Mouse (Mus musculus) MEL (cell line): ENCODE measurements around the gene Ttll11.

Experiments used
- BHLHE40 ChIP-seq: IDR thresholded peaks from 2 replicates; pipeline ENCODE4 v1.6.1; 2012; ENCODE audit warnings: low read depth, mild to moderate bottlenecking, inconsistent platforms, low read length, improper control_type of control experiment, borderline replicate concordance
- CTCF ChIP-seq, 3 experiments: IDR thresholded peaks in 2 of 3; conservative IDR thresholded peaks in 1 of 3; 2 replicates each; pipeline ENCODE4 v1.5.1; 2011 to 2012; ENCODE audit warnings: low read length in 3 of 3, low read depth in 2 of 3, mild to moderate bottlenecking in 2 of 3, improper control_type of control experiment in 1 of 3, inconsistent platforms in 1 of 3, mixed read lengths in 1 of 3, moderate library complexity in 1 of 3; ENCODE audit not compliant: control insufficient read depth in 1 of 3, insufficient read depth in 1 of 3, poor library complexity in 1 of 3, severe bottlenecking in 1 of 3
- ELF1 ChIP-seq: IDR thresholded peaks from 2 replicates; pipeline ENCODE4 v1.6.1; 2014; ENCODE audit warnings: low read depth, mild to moderate bottlenecking, inconsistent platforms, low read length, improper control_type of control experiment, moderate library complexity
- EP300 ChIP-seq, 2 experiments: IDR thresholded peaks; 2 replicates each; pipeline ENCODE4 v1.6.1; 2011; ENCODE audit warnings: improper control_type of control experiment in 2 of 2, low read length in 2 of 2, low read depth in 1 of 2, mild to moderate bottlenecking in 1 of 2
- HCFC1 ChIP-seq: IDR thresholded peaks from 2 replicates; pipeline ENCODE4 v1.6.1; 2012; ENCODE audit warnings: low read depth, mild to moderate bottlenecking, inconsistent platforms, low read length, improper control_type of control experiment, moderate library complexity
- MAZ ChIP-seq: IDR thresholded peaks from 2 replicates; pipeline ENCODE4 v1.6.1; 2012; ENCODE audit warnings: low read depth, mild to moderate bottlenecking, inconsistent platforms, low read length, improper control_type of control experiment
- MYB ChIP-seq: IDR thresholded peaks from 2 replicates; pipeline ENCODE4 v1.6.1; 2011; ENCODE audit warnings: mild to moderate bottlenecking, low read depth, low read length, improper control_type of control experiment
- MYC ChIP-seq: IDR thresholded peaks from 2 replicates; pipeline ENCODE4 v1.6.1; 2011; ENCODE audit warnings: low read depth, mild to moderate bottlenecking, low read length, improper control_type of control experiment, moderate library complexity
- POLR2A ChIP-seq, 2 experiments: IDR thresholded peaks; 2 replicates each; pipeline ENCODE4 v1.6.1; 2011 to 2012; ENCODE audit warnings: low read length in 2 of 2, mild to moderate bottlenecking in 2 of 2, control low read depth in 1 of 2, improper control_type of control experiment in 1 of 2, low read depth in 1 of 2, moderate library complexity in 1 of 2; ENCODE audit not compliant: control insufficient read depth in 1 of 2, insufficient read depth in 1 of 2, poor library complexity in 1 of 2
- UBTF ChIP-seq: IDR thresholded peaks from 2 replicates; pipeline ENCODE4 v1.6.1; 2012; ENCODE audit warnings: low read depth, mild to moderate bottlenecking, inconsistent platforms, low read length, improper control_type of control experiment, moderate library complexity, borderline replicate concordance; ENCODE audit not compliant: insufficient read depth
- ZNF384 ChIP-seq: IDR thresholded peaks from 2 replicates; pipeline ENCODE4 v1.6.1; 2012; ENCODE audit warnings: low read depth, mild to moderate bottlenecking, inconsistent platforms, low read length, improper control_type of control experiment

GRCm38 (mm10) chr2:35924947-35925346 lies 54.8 kb downstream of the Ttll11 start:
- no peak for TF ChIP-seq MAZ
- TF ChIP-seq CTCF (IDR thresholded peaks at IDR 0.05 in 2 of 3, conservative IDR thresholded peaks at IDR 0.05 in 1 of 3; ENCODE audit: control insufficient read depth in 1 of 3, insufficient read depth in 1 of 3, low read depth in 2 of 3, low read length in 3 of 3, poor library complexity in 1 of 3, severe bottlenecking in 1 of 3) = no peak
- TF ChIP-seq POLR2A (IDR thresholded peaks at IDR 0.05; ENCODE audit: control insufficient read depth in 1 of 2, insufficient read depth in 1 of 2, low read depth in 1 of 2, low read length in 2 of 2, poor library complexity in 1 of 2) = no peak
- TF ChIP-seq HCFC1 = no peak
- TF ChIP-seq ZNF384 = no peak
- no peak for TF ChIP-seq BHLHE40
- TF ChIP-seq ELF1 = no peak
- TF ChIP-seq MYB = no peak
- TF ChIP-seq EP300 (IDR thresholded peaks at IDR 0.05; ENCODE audit: low read depth in 1 of 2, low read length in 2 of 2) = no peak
- no peak for TF ChIP-seq MYC
- TF ChIP-seq UBTF = no peak
